Mouse (Mus musculus) C2C12 (cell line): Measurements from ENCODE around the gene Ints14. TPM values are rescaled to one million over a fixed set of nuclear protein-coding genes. Genes with fewer than 3 reads are reported as not detected.
"Not testable (repeated sequence)": the region's sequence is repeated elsewhere in the genome, so short reads cannot be mapped to it uniquely, and the experiment has no call there.

Source experiments
- H3K27me3 ChIP-seq: one replicate; pipeline ENCODE4 v1.6.1; 2011; ENCODE audit not compliant: control insufficient read depth, insufficient read depth, insufficient read length
- H3K36me3 ChIP-seq: one replicate; pipeline ENCODE4 v1.6.1; 2011; ENCODE audit not compliant: control insufficient read depth, insufficient read depth
- H3K4me3 ChIP-seq: one replicate; pipeline ENCODE4 v1.5.1; 2011; ENCODE audit warnings: mild to moderate bottlenecking, control low read depth; ENCODE audit not compliant: poor library complexity, insufficient read depth, severe bottlenecking
- H3K79me2 ChIP-seq: one replicate; pipeline ENCODE4 v1.6.1; 2011; ENCODE audit not compliant: control insufficient read depth, insufficient read depth
- H3K79me3 ChIP-seq: one replicate; pipeline ENCODE4 v1.6.1; 2011; ENCODE audit warnings: low read depth, control low read depth
- H3ac ChIP-seq: one replicate; pipeline ENCODE3; 2011; ENCODE audit warnings: low read depth; ENCODE audit not compliant: control insufficient read depth, insufficient read length
- CEBPB ChIP-seq: IDR thresholded peaks from one replicate; pipeline ENCODE4 v1.6.1; 2011; ENCODE audit warnings: low read depth, mild to moderate bottlenecking, control low read depth, moderate library complexity
- CTCF ChIP-seq: IDR thresholded peaks from one replicate; pipeline ENCODE4 v1.5.1; 2011; ENCODE audit not compliant: control insufficient read depth, insufficient read depth, insufficient read length
- FOSL1 ChIP-seq: IDR thresholded peaks from one replicate; pipeline ENCODE4 v1.8.0; 2011; ENCODE audit warnings: mild to moderate bottlenecking, low read length; ENCODE audit not compliant: poor library complexity, insufficient read depth, severe bottlenecking
- MAX ChIP-seq: IDR thresholded peaks from one replicate; pipeline ENCODE4 v1.6.1; 2011; ENCODE audit warnings: mild to moderate bottlenecking, control low read depth
- MYOD1 ChIP-seq: IDR thresholded peaks from one replicate; pipeline ENCODE4 v1.6.1; 2011; ENCODE audit warnings: low read depth; ENCODE audit not compliant: control insufficient read depth, insufficient read length
- MYOG ChIP-seq: IDR thresholded peaks from one replicate; pipeline ENCODE4 v1.6.1; 2011; ENCODE audit not compliant: control insufficient read depth, insufficient read length; ENCODE audit errors: extremely low read depth
- USF1 ChIP-seq: IDR thresholded peaks from one replicate; pipeline ENCODE4 v1.6.1; 2011; ENCODE audit warnings: low read depth, mild to moderate bottlenecking, control low read depth, moderate library complexity
- polyA plus RNA-seq: library from polyadenylated mRNA; unstranded; fragments of >200 nt; fragmentation: generic; extraction: Trizol; gene quantifications from one replicate; pipeline ENCODE4 v1.2.1, GENCODE M21; 2012; ENCODE audit warnings: missing spikeins

The Ints14 gene
- polyA plus RNA-seq, 1 experiment = 20.5 TPM

GRCm38 (mm10) chr9:65021887-65022579 lies 61.3 kb downstream of the Ints14 start:
- Histone ChIP-seq H3K27me3 (no peaks in the 10 kb centered on the region), H3K79me2 (peaks cover 45% of the 10 kb centered on the region), H3K79me3 (peaks cover 18% of the 10 kb centered on the region), H3K36me3 (no peaks in the 10 kb centered on the region), H3K4me3 (peak overlapping the region; percentile 78), H3ac (peak overlapping the region; percentile 36)
- TF ChIP-seq FOSL1 (no peak), MAX (no peak), USF1 (no peak), CEBPB (no peak), MYOD1 (no peak), CTCF (no peak), MYOG (no peak)

DNA sequence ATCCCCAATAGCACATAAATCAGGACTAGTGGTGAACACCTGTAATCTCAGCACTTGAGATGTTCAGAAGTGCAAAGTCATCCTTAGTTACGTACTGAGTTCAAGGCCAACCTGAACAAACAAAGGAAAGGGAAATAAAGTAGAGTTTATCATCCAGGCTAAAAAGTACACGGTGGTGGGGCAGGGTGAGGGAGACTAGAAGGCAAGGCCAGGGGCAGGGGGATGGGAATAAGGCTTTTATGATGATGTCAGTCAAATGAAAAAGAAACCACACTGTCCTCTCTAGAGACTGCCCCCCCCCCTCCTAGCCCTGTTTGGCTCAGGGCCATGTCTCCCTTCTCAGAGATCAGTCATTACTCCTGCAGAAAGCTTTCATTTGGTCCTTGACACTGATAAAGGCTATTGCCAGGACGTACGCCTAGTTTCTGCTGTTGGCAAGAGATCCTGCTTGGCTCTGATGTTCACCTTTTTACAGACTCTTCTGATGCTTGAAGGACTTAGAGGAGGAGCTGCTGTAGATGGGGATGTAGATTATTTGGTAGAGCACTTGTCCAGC lies 62.0 kb downstream of the Ints14 start:
- Histone ChIP-seq H3K27me3 (no peaks in the 10 kb centered on the region), H3K4me3 (no peak overlapping the region), H3ac (no peak overlapping the region), H3K79me2 (peaks cover 39% of the 10 kb centered on the region), H3K79me3 (peaks cover 15% of the 10 kb centered on the region), H3K36me3 (no peaks in the 10 kb centered on the region)
- TF ChIP-seq USF1 = no peak
- TF ChIP-seq MAX = no peak
- no peak for TF ChIP-seq FOSL1
- no peak for TF ChIP-seq MYOG
- no peak for TF ChIP-seq CEBPB
- no peak for TF ChIP-seq MYOD1
- no peak for TF ChIP-seq CTCF

DNA sequence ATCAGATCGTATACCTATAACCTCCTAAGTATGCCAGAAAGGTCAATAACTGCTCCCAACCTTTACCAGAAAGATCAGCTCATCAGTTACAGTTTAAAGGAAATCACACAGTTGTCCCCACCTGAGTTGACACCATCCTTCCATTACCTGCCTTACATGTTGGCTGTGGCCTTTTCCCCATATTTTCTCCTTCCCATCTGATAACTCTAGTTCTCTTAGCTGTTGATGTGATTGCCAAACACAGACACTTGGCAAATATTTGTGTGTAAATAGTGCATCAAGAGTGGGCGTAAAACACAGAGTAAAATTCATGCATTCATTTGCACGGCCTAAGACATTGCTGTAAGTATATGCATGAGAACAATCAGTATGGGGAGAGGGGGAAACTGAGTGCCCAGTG lies 62.7 kb downstream of the Ints14 start:
- no peak for TF ChIP-seq CTCF
- no peak for TF ChIP-seq MYOG
- no peak for TF ChIP-seq MAX
- no peak for TF ChIP-seq CEBPB
- no peak for TF ChIP-seq FOSL1
- TF ChIP-seq USF1 = no peak
- TF ChIP-seq MYOD1 = no peak
- Histone ChIP-seq H3K36me3 (no peaks in the 10 kb centered on the region), H3K27me3 (no peaks in the 10 kb centered on the region), H3ac (no peak overlapping the region), H3K79me3 (peaks cover 11% of the 10 kb centered on the region), H3K4me3 (no peak overlapping the region), H3K79me2 (peaks cover 31% of the 10 kb centered on the region)

DNA sequence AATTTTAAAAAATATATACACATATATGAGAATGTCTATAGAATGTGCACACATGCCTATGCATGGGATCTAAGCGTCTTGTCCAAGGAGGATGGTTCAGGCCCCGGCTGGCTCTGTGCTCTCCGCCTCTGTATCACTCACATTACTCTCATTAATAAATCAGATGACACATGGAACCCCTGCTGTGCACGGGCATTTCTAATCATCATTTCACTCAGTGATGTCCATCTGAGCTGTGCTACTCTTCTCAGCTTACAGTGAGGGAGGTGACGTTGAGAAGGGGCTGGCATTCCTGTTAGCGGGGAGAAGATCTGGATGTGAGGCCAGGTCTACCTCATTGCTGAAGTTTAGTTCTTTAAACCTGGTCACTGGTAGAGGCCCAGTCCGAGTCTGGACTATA lies 66.5 kb downstream of the Ints14 start:
- Histone ChIP-seq H3K27me3 (peaks cover 3% of the 10 kb centered on the region), H3K79me2 (no peaks in the 10 kb centered on the region)
- TF ChIP-seq USF1 = no peak
- no peak for TF ChIP-seq MYOD1
- no peak for TF ChIP-seq FOSL1
- TF ChIP-seq MYOG = no peak
- TF ChIP-seq CEBPB = no peak
- TF ChIP-seq CTCF = no peak
- no peak for TF ChIP-seq MAX

GRCm38 (mm10) chr9:65028313-65028712 lies 67.6 kb downstream of the Ints14 start:
- no peak overlapping the region for H3ac ChIP-seq
- peaks cover 3% of the 10 kb centered on the region for H3K27me3 ChIP-seq
- H3K79me2 ChIP-seq = peaks cover 9% of the 10 kb centered on the region
- no peaks in the 10 kb centered on the region for H3K36me3 ChIP-seq
- TF ChIP-seq MYOG (no peak), MYOD1 (no peak), USF1 (no peak), CTCF (no peak), MAX (no peak), CEBPB (no peak), FOSL1 (no peak)
- H3K79me3 ChIP-seq = peaks cover 7% of the 10 kb centered on the region
- no peak overlapping the region for H3K4me3 ChIP-seq

More for the DNA sequence above, 66.5 kb downstream of the Ints14 start:
- H3K36me3 ChIP-seq = no peaks in the 10 kb centered on the region
- H3ac ChIP-seq = no peak overlapping the region
- H3K4me3 ChIP-seq = no peak overlapping the region
- no peaks in the 10 kb centered on the region for H3K79me3 ChIP-seq

- H3K27me3 ChIP-seq, H3K36me3 ChIP-seq, H3ac ChIP-seq, H3K4me3 ChIP-seq, H3K79me3 ChIP-seq: not testable (repeated sequence)
- H3K79me2 ChIP-seq = peaks cover 18% of the 10 kb centered on the region
These were observed 70.7 kb downstream of the Ints14 start for GRCm38 (mm10) chr9:65031355-65031754.
